Mouse (Mus musculus) liver, embryonic 16.5 days (tissue): ENCODE results near the gene Sema6b. TPM values are rescaled to one million over a fixed set of nuclear protein-coding genes. Genes with fewer than 3 reads are reported as not detected.

ENCODE experiments used
- microRNA-seq: library from miRNA; unstranded; fragments of <30 nt; microRNA quantifications from one replicate; pipeline ENCODE4, GENCODE M21; 2016
- polyA plus RNA-seq: library from polyadenylated mRNA; unstranded; fragments of >200 nt; fragmentation: Nextera tagmentation; extraction: Ambion mirVana; gene quantifications from 2 replicates; pipeline ENCODE4 v1.2.1, GENCODE M21; 2015

Sema6b gene
- polyA plus RNA-seq, 1 experiment from 2014 or later: 1.3 TPM

Small RNA genes within 50 kb of the gene (microRNA-seq; reads per million reads assigned to microRNA genes)
- gene Gm44397: 0.74 reads per million

Other genes with a start within 250 kb of the Sema6b start
- 6.1 and 7.2 TPM in 2 replicates for gene Zfp959, start 248.2 kb downstream of the Sema6b start, polyA plus RNA-seq
- 2.5 and 2.8 TPM in 2 replicates for gene Zfp119b, start 190.8 kb downstream of the Sema6b start, polyA plus RNA-seq
- 7.6 and 9.8 TPM in 2 replicates for gene Ebi3, start 187.7 kb downstream of the Sema6b start, polyA plus RNA-seq
- 7.2 and 7.5 TPM in 2 replicates for gene Yju2, start 181.2 kb downstream of the Sema6b start, polyA plus RNA-seq
- 0.09 and 0.18 TPM in 2 replicates for gene Shd, start 169.9 kb downstream of the Sema6b start, polyA plus RNA-seq
- gene Fsd1, start 153.8 kb downstream of the Sema6b start, polyA plus RNA-seq: 0.22 and 0.26 TPM in 2 replicates
- gene Stap2, start 134.8 kb downstream of the Sema6b start, polyA plus RNA-seq: 3.5 and 4.5 TPM in 2 replicates
- gene Mpnd, start 134.6 kb downstream of the Sema6b start, polyA plus RNA-seq: 14.9 and 16.2 TPM in 2 replicates
- 44.9 and 46.0 TPM in 2 replicates for gene Sh3gl1, start 103.7 kb downstream of the Sema6b start, polyA plus RNA-seq
- gene Chaf1a, start 99.9 kb downstream of the Sema6b start, polyA plus RNA-seq: 14.5 TPM in 2 replicates
- 14.1 and 15.3 TPM in 2 replicates for gene Ubxn6, start 65.3 kb downstream of the Sema6b start, polyA plus RNA-seq
- gene Hdgfl2, start 60.7 kb downstream of the Sema6b start, polyA plus RNA-seq: 36.1 and 37.2 TPM in 2 replicates
- gene Plin4, start 30.5 kb downstream of the Sema6b start, polyA plus RNA-seq: 0.05 and 0.13 TPM in 2 replicates
- gene Plin5, start 22.7 kb downstream of the Sema6b start, polyA plus RNA-seq: 5.2 and 9.7 TPM in 2 replicates
- 4.3 and 6.2 TPM in 2 replicates for gene Lrg1, start 18.3 kb downstream of the Sema6b start, polyA plus RNA-seq
- gene Tnfaip8l1, start 22.1 kb upstream of the Sema6b start, polyA plus RNA-seq: 3.4 and 4.1 TPM in 2 replicates
- 56.2 and 56.4 TPM in 2 replicates for gene Mydgf, start 43.6 kb upstream of the Sema6b start, polyA plus RNA-seq
- gene Dpp9, start 78.6 kb upstream of the Sema6b start, polyA plus RNA-seq: 19.9 and 23.5 TPM in 2 replicates
- 5.2 and 5.7 TPM in 2 replicates for gene Fem1a, start 116.5 kb upstream of the Sema6b start, polyA plus RNA-seq
- gene Ticam1, start 136.4 kb upstream of the Sema6b start, polyA plus RNA-seq: 3.4 and 4.2 TPM in 2 replicates
- 35.9 and 37.6 TPM in 2 replicates for gene Plin3, start 152.5 kb upstream of the Sema6b start, polyA plus RNA-seq
- not detected in 2 replicates for gene Arrdc5, start 159.9 kb upstream of the Sema6b start, polyA plus RNA-seq
- gene Uhrf1, start 163.0 kb upstream of the Sema6b start, polyA plus RNA-seq: 86.0 and 89.7 TPM in 2 replicates
- 6.3 and 7.0 TPM in 2 replicates for gene Kdm4b, start 185.7 kb upstream of the Sema6b start, polyA plus RNA-seq